Mouse (Mus musculus): ENCODE measurements around the gene Wnt10b. TPM values are rescaled to one million over a fixed set of nuclear protein-coding genes. Genes with fewer than 3 reads are reported as not detected.
"Not testable (repeated sequence)": the region's sequence is repeated elsewhere in the genome, so short reads cannot be mapped to it uniquely, and the experiment has no call there.

The Wnt10b gene
- polyA plus RNA-seq, 2 experiments, result 0.03 TPM; not detected in 1

DNA sequence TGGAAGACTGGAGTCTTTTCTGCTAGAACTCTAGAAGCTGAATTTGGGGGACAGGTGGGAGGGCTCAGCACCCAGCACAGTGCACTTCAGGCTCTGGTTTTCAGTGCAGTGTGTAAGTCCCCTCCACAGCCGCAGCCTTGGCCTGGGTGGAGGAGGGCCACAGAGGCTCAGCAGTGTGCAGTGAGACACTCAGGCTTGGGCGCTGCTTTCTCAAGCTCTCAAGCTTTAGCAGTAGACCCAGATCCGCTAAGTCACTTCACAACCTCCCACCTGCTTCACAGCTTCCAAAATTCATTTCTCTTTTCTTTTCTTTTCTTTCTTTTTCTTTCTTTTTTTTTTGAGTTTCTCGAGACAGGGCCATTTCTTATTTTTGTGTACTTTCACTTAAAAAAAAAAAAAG is 43.0 kb upstream of the Wnt10b start:
- no peak for TF ChIP-seq EP300 (IDR thresholded peaks at IDR 0.05; ENCODE audit: low read depth)
- no peak for TF ChIP-seq CTCF (IDR thresholded peaks at IDR 0.05; ENCODE audit: low read depth)
- Histone ChIP-seq H3K27ac (no peak overlapping the region), H3K4me1 (replicated peaks; ENCODE audit: control insufficient read depth in 2 of 2, insufficient read depth in 2 of 2, low read length in 1 of 2) (peaks cover 0 to 5% of the 10 kb centered on the region in 2 experiments; a peak in 2 of 4 replicates), H3K9me3 (ENCODE audit: control insufficient read depth, low read length) (no peaks in the 10 kb centered on the region), H3K9ac (replicated peaks) (no peak overlapping the region), H3K4me3 (ENCODE audit: insufficient read depth in 1 of 2, low read depth in 2 of 2, low read length in 2 of 2) (no peak overlapping the region), H3K27me3 (ENCODE audit: control insufficient read depth, insufficient read depth, low read length) (no peaks in the 10 kb centered on the region), H3K36me3 (replicated peaks; ENCODE audit: control insufficient read depth, insufficient read depth, low read depth) (peaks cover 61% of the 10 kb centered on the region), H3K4me2 (ENCODE audit: low read depth) (no peak overlapping the region)
- 87% methylated on average over 4 of the region's 4 CpGs for WGBS (ENCODE audit: insufficient replicate concordance)
- DNase-seq (ENCODE audit: low read depth in 3 of 3, low spot score in 3 of 3), result no peak
- no peak for ATAC-seq (ENCODE audit: insufficient read depth)

DNA sequence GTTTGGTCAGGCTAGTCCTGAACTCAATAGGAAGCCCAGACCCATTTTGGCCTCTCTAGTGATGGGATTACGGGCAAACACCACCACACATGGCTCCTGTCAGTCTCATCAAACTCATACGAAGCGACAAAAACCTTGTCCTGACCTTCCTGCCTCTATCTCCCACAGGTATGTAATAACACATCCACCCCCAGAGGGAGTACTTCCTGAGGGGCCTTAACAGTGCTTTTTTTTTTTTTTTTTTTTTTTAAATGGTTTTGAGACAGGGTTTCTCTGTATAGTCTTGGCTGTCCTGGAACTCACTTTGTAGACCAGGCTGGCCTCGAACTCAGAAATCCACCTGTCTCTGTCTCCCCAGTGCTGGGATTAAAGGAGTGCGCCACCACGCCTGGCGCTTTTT is 40.2 kb upstream of the Wnt10b start:
- Histone ChIP-seq H3K9me3 (ENCODE audit: control insufficient read depth, low read length) (no peaks in the 10 kb centered on the region), H3K27ac (no peak overlapping the region), H3K36me3 (replicated peaks; ENCODE audit: control insufficient read depth, insufficient read depth, low read depth) (peaks cover 61% of the 10 kb centered on the region), H3K4me1 (replicated peaks; ENCODE audit: control insufficient read depth in 2 of 2, insufficient read depth in 2 of 2, low read length in 1 of 2) (no peaks in the 10 kb centered on the region), H3K4me3 (ENCODE audit: insufficient read depth in 1 of 2, low read depth in 2 of 2, low read length in 2 of 2) (no peak overlapping the region), H3K27me3 (ENCODE audit: control insufficient read depth, insufficient read depth, low read length) (no peaks in the 10 kb centered on the region), H3K4me2 (ENCODE audit: low read depth) (no peak overlapping the region), H3K9ac (replicated peaks) (no peak overlapping the region)
- 0 out of 2 replicates have a peak, but pooled peaks have one; percentile 5 for TF ChIP-seq CTCF (IDR thresholded peaks at IDR 0.05; ENCODE audit: low read depth)
- no peak for TF ChIP-seq EP300 (IDR thresholded peaks at IDR 0.05; ENCODE audit: low read depth)
- WGBS (ENCODE audit: insufficient replicate concordance), result 91% methylated on average over 7 of the region's 7 CpGs
- DNase-seq (ENCODE audit: low read depth in 3 of 3, low spot score in 3 of 3), result no peak
- ATAC-seq (ENCODE audit: insufficient read depth), result no peak

DNA sequence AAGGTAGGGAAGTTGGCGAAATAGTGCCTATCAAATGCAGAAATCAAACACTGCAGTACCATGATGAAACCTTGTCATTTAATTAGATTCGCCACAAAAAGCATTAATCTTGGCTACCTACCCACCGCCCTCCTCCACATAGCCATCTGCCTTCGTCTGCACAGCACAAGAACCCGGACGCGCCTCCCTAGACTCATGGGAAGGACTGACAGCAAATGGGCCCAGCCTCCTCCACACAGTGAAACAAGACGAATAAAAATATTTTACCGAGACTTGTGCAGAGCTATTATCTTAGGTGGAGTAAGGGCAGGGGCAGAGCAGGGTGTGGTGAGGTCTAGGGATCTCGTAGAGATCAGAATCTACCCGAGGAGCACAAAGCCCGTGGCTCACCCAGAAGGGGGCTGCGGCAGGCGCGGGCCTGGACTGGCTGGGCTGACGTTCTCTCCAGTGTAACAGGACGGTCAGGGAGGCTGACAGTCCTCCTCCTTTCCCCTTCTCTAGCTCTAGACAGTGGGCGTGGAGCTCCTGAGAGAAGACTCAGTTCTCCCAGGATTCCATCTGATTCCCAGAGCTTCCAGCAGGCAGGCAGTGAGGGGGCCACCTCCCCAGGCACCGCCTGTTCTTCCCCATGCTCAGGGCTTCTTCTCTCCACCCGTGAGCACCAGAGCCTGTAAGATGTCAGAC is 34.9 kb upstream of the Wnt10b start:
- H3K9ac ChIP-seq (replicated peaks), result no peak overlapping the region
- no peak; the same call in 1 of the 2 replicates for ATAC-seq (ENCODE audit: insufficient read depth)
- H3K27me3 ChIP-seq (ENCODE audit: control insufficient read depth, insufficient read depth, low read length), result peaks cover 22% of the 10 kb centered on the region
- WGBS (ENCODE audit: insufficient replicate concordance), result 75% methylated on average over 20 of the region's 20 CpGs
- no peaks in the 10 kb centered on the region for H3K4me1 ChIP-seq (replicated peaks; ENCODE audit: control insufficient read depth in 2 of 2, insufficient read depth in 2 of 2, low read length in 1 of 2)
- no peak overlapping the region for H3K4me3 ChIP-seq (ENCODE audit: insufficient read depth in 1 of 2, low read depth in 2 of 2, low read length in 2 of 2)
- DNase-seq (ENCODE audit: low read depth in 3 of 3, low spot score in 3 of 3), result no peak
- H3K9me3 ChIP-seq (ENCODE audit: control insufficient read depth, low read length), result no peaks in the 10 kb centered on the region
- no peak overlapping the region for H3K27ac ChIP-seq
- no peak overlapping the region for H3K4me2 ChIP-seq (ENCODE audit: low read depth)
- no peak for TF ChIP-seq EP300 (IDR thresholded peaks at IDR 0.05; ENCODE audit: low read depth)
- TF ChIP-seq CTCF (IDR thresholded peaks at IDR 0.05; ENCODE audit: low read depth), result no peak
- H3K36me3 ChIP-seq (replicated peaks; ENCODE audit: control insufficient read depth, insufficient read depth, low read depth), result peaks cover 49% of the 10 kb centered on the region

DNA sequence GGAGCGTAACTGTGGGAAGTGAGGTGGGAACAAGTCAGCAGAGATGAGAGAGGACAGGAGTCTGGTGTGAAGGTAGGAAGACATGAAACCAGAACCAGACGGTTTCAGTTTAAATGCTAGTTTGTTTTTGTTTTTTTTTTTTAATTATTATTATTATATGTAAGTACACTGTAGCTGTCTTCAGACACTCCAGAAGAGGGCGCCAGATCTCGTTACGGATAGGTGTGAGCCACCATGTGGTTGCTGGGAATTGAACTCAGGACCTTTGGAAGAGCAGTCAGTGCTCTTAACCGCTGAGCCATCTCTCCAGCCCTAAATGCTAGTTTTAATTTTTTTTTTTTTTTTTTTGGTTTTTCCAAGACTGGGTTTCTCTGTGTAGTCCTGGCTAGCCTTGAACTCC is 32.3 kb upstream of the Wnt10b start:
- not testable (repeated sequence) for H3K4me1 ChIP-seq (replicated peaks; ENCODE audit: control insufficient read depth in 2 of 2, insufficient read depth in 2 of 2, low read length in 1 of 2); H3K27ac ChIP-seq

DNA sequence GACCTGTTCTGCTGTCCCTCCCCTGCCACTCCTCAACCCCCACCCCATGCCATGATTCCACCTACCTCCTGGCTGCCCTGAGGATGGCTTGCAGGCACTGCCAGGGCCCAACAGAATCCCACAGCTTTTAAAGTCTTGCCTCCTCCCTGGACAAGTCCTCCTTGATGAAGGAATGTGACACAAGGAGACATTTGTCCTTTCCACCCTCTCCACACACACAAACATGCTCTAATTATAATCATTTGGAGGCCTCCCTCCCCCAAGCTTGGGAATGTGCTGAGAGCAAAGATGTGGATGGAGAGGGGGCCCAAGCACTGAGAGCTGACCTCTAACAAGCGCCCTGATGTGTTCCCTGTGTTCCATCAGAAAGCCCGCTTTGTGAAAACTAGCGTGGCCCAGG is 31.4 kb upstream of the Wnt10b start, which contains the start of gene Ddn:
Gene Ddn, minus strand, starts transcription at position 101 of the 400 bp plus-strand sequence.
- Histone ChIP-seq H3K9me3 (ENCODE audit: control insufficient read depth, low read length) (no peaks in the 10 kb centered on the region), H3K9ac (replicated peaks) (no peak within 1 kb of the TSS), H3K4me1 (replicated peaks; ENCODE audit: control insufficient read depth in 2 of 2, insufficient read depth in 2 of 2, low read length in 1 of 2) (no peaks in the 10 kb centered on the region), H3K4me2 (ENCODE audit: low read depth) (peak within 1 kb of the TSS; percentile 25; the same call in 1 of the 2 replicates), H3K27me3 (ENCODE audit: control insufficient read depth, insufficient read depth, low read length) (peaks cover 57% of the 10 kb centered on the region), H3K27ac (no peak within 1 kb of the TSS), H3K4me3 (ENCODE audit: insufficient read depth in 1 of 2, low read depth in 2 of 2, low read length in 2 of 2) (no peak within 1 kb of the TSS), H3K36me3 (replicated peaks; ENCODE audit: control insufficient read depth, insufficient read depth, low read depth) (peaks cover 29% of the 10 kb centered on the region)
- ATAC-seq (ENCODE audit: insufficient read depth), result no peak
- WGBS (ENCODE audit: insufficient replicate concordance), result 51% methylated on average over 3 of the region's 3 CpGs
- DNase-seq (ENCODE audit: low read depth in 3 of 3, low spot score in 3 of 3), result no peak
- no peak for TF ChIP-seq EP300 (IDR thresholded peaks at IDR 0.05; ENCODE audit: low read depth)
- TF ChIP-seq CTCF (IDR thresholded peaks at IDR 0.05; ENCODE audit: low read depth), result no peak

More for the DNA sequence above, 32.3 kb upstream of the Wnt10b start:
- peak; percentile 29; the same call in 1 of the 2 replicates for TF ChIP-seq CTCF (IDR thresholded peaks at IDR 0.05; ENCODE audit: low read depth)
- H3K9me3 ChIP-seq (ENCODE audit: control insufficient read depth, low read length); H3K9ac ChIP-seq (replicated peaks); H3K4me2 ChIP-seq (ENCODE audit: low read depth); H3K4me3 ChIP-seq (ENCODE audit: insufficient read depth in 1 of 2, low read depth in 2 of 2, low read length in 2 of 2); DNase-seq (ENCODE audit: low read depth in 3 of 3, low spot score in 3 of 3); ATAC-seq (ENCODE audit: insufficient read depth): not testable (repeated sequence)
- H3K27me3 ChIP-seq (ENCODE audit: control insufficient read depth, insufficient read depth, low read length), result peaks cover 49% of the 10 kb centered on the region
- H3K36me3 ChIP-seq (replicated peaks; ENCODE audit: control insufficient read depth, insufficient read depth, low read depth), result peaks cover 34% of the 10 kb centered on the region
- WGBS (ENCODE audit: insufficient replicate concordance), result 65% methylated on average over 6 of the region's 6 CpGs
